Mouse (Mus musculus) monocyte, adult 5-6 weeks (primary cell): ENCODE results near the gene Gm28053. TPM values are rescaled to one million over a fixed set of nuclear protein-coding genes. Genes with fewer than 3 reads are reported as not detected.
"Not testable (repeated sequence)": the region's sequence is repeated elsewhere in the genome, so short reads cannot be mapped to it uniquely, and the experiment has no call there.

Source experiments
- ATAC-seq: fragments of 153-309, 156-312 bp; replicated peaks from 2 replicates; pipeline ENCODE4 v1.8.0; 2017; ENCODE audit warnings: mild to moderate bottlenecking; ENCODE audit not compliant: low TSS enrichment, insufficient number of reproducible peaks, severe bottlenecking, poor library complexity, low FRiP score
- total RNA-seq: library from RNA; stranded (forward); fragments of 200-1000, 200-491, 200-594 nt; gene quantifications from 3 replicates; pipeline ENCODE4 v1.2.3, GENCODE M21; 2017

The Gm28053 gene
- total RNA-seq, result 17.6 to 57.0 TPM (median 34.4 TPM) in 3 replicates

- peak; percentile 76 for ATAC-seq
These were observed at the start of gene Gm28053, which contains the start of gene Gimap7 for GRCm38 (mm10) chr6:48718455-48718854. Gene Gm28053, plus strand, starts transcription at chr6:48718607. Gene Gimap7, plus strand, starts transcription at chr6:48718621.

GRCm38 (mm10) chr6:48669446-48669969 lies 48.9 kb upstream of the Gm28053 start:
- no peak for ATAC-seq

- no peak for ATAC-seq
These were observed 43.9 kb upstream of the Gm28053 start for GRCm38 (mm10) chr6:48674291-48675058.

GRCm38 (mm10) chr6:48675400-48675930 lies 42.9 kb upstream of the Gm28053 start:
- no peak for ATAC-seq

GRCm38 (mm10) chr6:48675931-48676859 lies 42.2 kb upstream of the Gm28053 start, which contains the start of gene Gimap9:
Gene Gimap9, plus strand, starts transcription at chr6:48676129.
- ATAC-seq, result peak; percentile 51

- ATAC-seq, result no peak
These were observed 41.5 kb upstream of the Gm28053 start for GRCm38 (mm10) chr6:48676860-48677415.

GRCm38 (mm10) chr6:48677492-48678345 lies 40.7 kb upstream of the Gm28053 start:
- ATAC-seq, result no peak

GRCm38 (mm10) chr6:48678391-48678790 lies 40.0 kb upstream of the Gm28053 start:
- ATAC-seq, result no peak

GRCm38 (mm10) chr6:48679701-48680100 lies 38.7 kb upstream of the Gm28053 start:
- no peak for ATAC-seq

- ATAC-seq, result no peak
These were observed 38.0 kb upstream of the Gm28053 start for GRCm38 (mm10) chr6:48680421-48680820.

GRCm38 (mm10) chr6:48681472-48682090 lies 36.8 kb upstream of the Gm28053 start:
- ATAC-seq, result no peak

GRCm38 (mm10) chr6:48682271-48682670 lies 36.1 kb upstream of the Gm28053 start:
- no peak for ATAC-seq

GRCm38 (mm10) chr6:48683263-48683821 lies 35.1 kb upstream of the Gm28053 start:
- not testable (repeated sequence) for ATAC-seq

GRCm38 (mm10) chr6:48684319-48684718 lies 34.1 kb upstream of the Gm28053 start, which contains the start of gene Gimap4:
Gene Gimap4, plus strand, starts transcription at chr6:48684549.
- ATAC-seq, result no peak

GRCm38 (mm10) chr6:48684806-48685205 lies 33.6 kb upstream of the Gm28053 start:
- no peak for ATAC-seq

- no peak for ATAC-seq
These were observed 33.2 kb upstream of the Gm28053 start for GRCm38 (mm10) chr6:48685251-48685650.
